Mouse (Mus musculus): ENCODE measurements around the gene Gm10220. TPM values are rescaled to one million over a fixed set of nuclear protein-coding genes. Genes with fewer than 3 reads are reported as not detected.
"Not testable (repeated sequence)": the region's sequence is repeated elsewhere in the genome, so short reads cannot be mapped to it uniquely, and the experiment has no call there.

The Gm10220 gene
- polyA plus RNA-seq (2015; fragmentation: Nextera tagmentation; extraction: Ambion mirVana), result 0.08 TPM in 1 of 2 replicates, not detected in the other

DNA sequence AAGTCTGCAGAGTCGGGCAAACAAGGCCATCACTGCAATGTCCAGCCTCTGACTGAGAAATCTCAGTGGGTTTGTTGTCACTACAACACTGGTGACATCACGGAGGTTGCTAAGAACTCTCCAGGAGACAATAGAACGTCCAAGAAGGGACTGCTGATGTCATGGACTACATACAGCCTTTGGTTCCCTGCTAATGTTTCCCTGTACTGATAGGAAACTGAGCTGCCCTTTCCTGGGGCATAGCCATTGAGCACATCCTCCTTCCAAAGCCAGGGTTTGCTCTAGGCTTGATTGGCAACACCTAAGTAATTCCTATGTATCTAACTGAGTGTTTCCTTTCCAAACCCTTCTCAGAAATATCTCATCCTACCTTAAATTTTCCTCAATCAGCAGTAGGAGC is at the start of gene Gm10220:
Gene Gm10220 (minus strand): TSS at position 101 of the 400 bp plus-strand sequence.
- H3K4me1 ChIP-seq (replicated peaks; ENCODE audit: control insufficient read depth, insufficient read depth, low read length); ATAC-seq (ENCODE audit: low read depth); H3K36me3 ChIP-seq (ENCODE audit: control insufficient read depth, insufficient read depth, low read length); H3K4me2 ChIP-seq (ENCODE audit: low read depth, low read length); H3K27me3 ChIP-seq (ENCODE audit: control insufficient read depth, insufficient read depth, low read depth, low read length); H3K9me3 ChIP-seq (ENCODE audit: control insufficient read depth, low read length); H3K4me3 ChIP-seq (ENCODE audit: low read length); H3K9ac ChIP-seq (ENCODE audit: low read length); H3K27ac ChIP-seq (ENCODE audit: low read length): not testable (repeated sequence)
- WGBS, result no CpG with 5 or more reads among the region's 3 CpGs

DNA sequence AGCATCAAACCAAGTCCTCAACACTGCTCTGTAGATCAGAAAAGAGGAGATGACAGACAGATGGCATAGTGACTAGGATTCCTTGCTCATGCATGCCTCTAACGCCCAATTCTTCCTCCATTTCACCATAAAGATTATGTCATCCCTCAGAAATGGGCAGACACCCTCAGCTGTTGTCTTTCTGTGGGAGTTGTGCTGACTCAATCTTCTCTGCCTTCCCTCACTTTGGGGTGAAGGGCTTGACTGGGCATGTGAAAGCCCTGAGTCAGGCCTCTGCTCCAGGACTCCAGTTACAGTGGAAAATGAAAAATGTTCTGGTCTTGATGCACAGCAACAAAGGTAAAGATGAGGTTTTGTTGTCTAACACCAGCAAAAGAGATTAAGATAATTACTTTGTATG is 48.6 kb upstream of the Gm10220 start:
- Histone ChIP-seq H3K27me3 (ENCODE audit: control insufficient read depth, insufficient read depth, low read depth, low read length) (no peaks in the 10 kb centered on the region), H3K4me1 (replicated peaks; ENCODE audit: control insufficient read depth, insufficient read depth, low read length) (no peaks in the 10 kb centered on the region), H3K4me2 (ENCODE audit: low read depth, low read length) (no peak overlapping the region), H3K9ac (ENCODE audit: low read length) (no peak overlapping the region), H3K9me3 (ENCODE audit: control insufficient read depth, low read length) (no peaks in the 10 kb centered on the region), H3K36me3 (ENCODE audit: control insufficient read depth, insufficient read depth, low read length) (no peaks in the 10 kb centered on the region), H3K27ac (ENCODE audit: low read length) (no peak overlapping the region), H3K4me3 (ENCODE audit: low read length) (no peak overlapping the region)
- ATAC-seq (ENCODE audit: low read depth), result no peak
- WGBS, result 47% methylated on average over 1 of the region's 1 CpGs

DNA sequence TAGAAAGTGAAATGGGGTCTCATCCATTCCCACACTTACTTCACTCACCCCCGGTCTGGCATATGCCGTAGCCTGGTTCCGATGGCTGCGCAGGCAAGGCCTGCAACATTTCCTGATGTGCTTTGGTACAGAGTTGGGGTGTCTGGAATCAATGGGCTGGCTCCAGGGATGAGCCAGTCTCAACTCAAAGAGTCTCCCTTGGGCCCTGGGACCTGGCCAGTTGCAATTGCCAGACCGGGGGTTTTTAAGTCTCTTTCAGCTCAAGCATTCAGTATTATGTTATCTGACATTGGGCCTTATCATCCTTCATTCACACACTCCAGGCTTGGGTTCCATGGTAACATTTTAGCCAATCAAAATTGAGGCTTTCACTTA is 44.6 kb upstream of the Gm10220 start:
- Histone ChIP-seq H3K4me3 (ENCODE audit: low read length) (no peak overlapping the region), H3K9me3 (ENCODE audit: control insufficient read depth, low read length) (peaks cover 3% of the 10 kb centered on the region; the same call in 1 of the 2 replicates), H3K4me2 (ENCODE audit: low read depth, low read length) (no peak overlapping the region), H3K9ac (ENCODE audit: low read length) (no peak overlapping the region), H3K4me1 (replicated peaks; ENCODE audit: control insufficient read depth, insufficient read depth, low read length) (no peaks in the 10 kb centered on the region), H3K27ac (ENCODE audit: low read length) (no peak overlapping the region), H3K36me3 (ENCODE audit: control insufficient read depth, insufficient read depth, low read length) (no peaks in the 10 kb centered on the region), H3K27me3 (ENCODE audit: control insufficient read depth, insufficient read depth, low read depth, low read length) (no peaks in the 10 kb centered on the region)
- no peak for ATAC-seq (ENCODE audit: low read depth)
- 79% methylated on average over 5 of the region's 5 CpGs for WGBS

DNA sequence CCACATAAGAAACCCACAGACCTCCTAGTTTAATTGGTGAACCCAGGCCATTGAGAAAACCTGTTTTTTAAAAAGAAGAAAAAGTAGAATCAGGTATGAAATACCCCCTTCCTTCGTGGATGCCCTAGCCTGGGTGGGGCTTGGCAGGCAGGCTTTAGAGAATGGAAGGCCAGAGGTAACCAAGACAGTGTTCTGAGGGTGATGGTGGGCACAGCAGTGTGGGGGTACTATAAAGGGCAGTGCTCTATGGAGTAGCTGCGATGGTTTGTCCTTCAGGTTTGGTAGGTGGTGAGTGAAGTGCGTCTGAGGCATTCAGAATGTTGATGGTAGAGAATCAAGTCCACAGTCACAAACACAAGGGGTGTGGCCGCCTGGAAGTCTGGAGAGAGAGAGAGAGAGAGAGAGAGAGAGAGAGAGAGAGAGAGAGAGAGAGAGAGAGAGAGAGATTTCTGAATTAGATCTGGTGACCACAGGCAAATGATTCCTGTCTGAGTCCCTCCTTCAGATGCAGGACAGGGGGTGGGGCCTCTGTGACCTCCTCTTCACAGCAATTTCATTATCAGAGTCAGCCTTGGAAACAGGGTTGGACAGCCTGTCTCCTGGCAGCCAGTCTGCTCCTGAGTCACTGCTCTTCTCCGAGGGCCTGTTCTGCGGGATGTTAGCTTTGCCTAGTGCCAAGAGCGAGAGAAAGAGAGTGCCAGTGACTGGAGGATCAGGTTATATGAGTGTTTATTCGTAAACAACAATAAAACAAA is 44.0 kb upstream of the Gm10220 start:
- no peak overlapping the region for H3K27ac ChIP-seq (ENCODE audit: low read length)
- H3K4me3 ChIP-seq (ENCODE audit: low read length), result no peak overlapping the region
- no peaks in the 10 kb centered on the region for H3K4me1 ChIP-seq (replicated peaks; ENCODE audit: control insufficient read depth, insufficient read depth, low read length)
- no peak overlapping the region for H3K4me2 ChIP-seq (ENCODE audit: low read depth, low read length)
- H3K27me3 ChIP-seq (ENCODE audit: control insufficient read depth, insufficient read depth, low read depth, low read length), result no peaks in the 10 kb centered on the region
- H3K9ac ChIP-seq (ENCODE audit: low read length), result no peak overlapping the region
- ATAC-seq (ENCODE audit: low read depth), result 0 out of 2 replicates have a peak, but pooled peaks have one; percentile 34
- H3K9me3 ChIP-seq (ENCODE audit: control insufficient read depth, low read length), result peaks cover 3% of the 10 kb centered on the region; the same call in 1 of the 2 replicates
- 56% methylated on average over 8 of the region's 8 CpGs for WGBS
- no peaks in the 10 kb centered on the region for H3K36me3 ChIP-seq (ENCODE audit: control insufficient read depth, insufficient read depth, low read length)

GRCm38 (mm10) chr5:26157396-26158170 is 36.4 kb upstream of the Gm10220 start:
- H3K4me1 ChIP-seq (replicated peaks; ENCODE audit: control insufficient read depth, insufficient read depth, low read length), result no peaks in the 10 kb centered on the region
- H3K27ac ChIP-seq (ENCODE audit: low read length), result no peak overlapping the region
- WGBS, result 45% methylated on average over 10 of the region's 10 CpGs
- no peak for ATAC-seq (ENCODE audit: low read depth)
- no peaks in the 10 kb centered on the region for H3K36me3 ChIP-seq (ENCODE audit: control insufficient read depth, insufficient read depth, low read length)
- no peaks in the 10 kb centered on the region for H3K9me3 ChIP-seq (ENCODE audit: control insufficient read depth, low read length)
- H3K9ac ChIP-seq (ENCODE audit: low read length), result no peak overlapping the region
- no peak overlapping the region for H3K4me2 ChIP-seq (ENCODE audit: low read depth, low read length)
- no peaks in the 10 kb centered on the region for H3K27me3 ChIP-seq (ENCODE audit: control insufficient read depth, insufficient read depth, low read depth, low read length)
- no peak overlapping the region for H3K4me3 ChIP-seq (ENCODE audit: low read length)

- WGBS, result 87% methylated on average over 6 of the region's 6 CpGs
- H3K27ac ChIP-seq (ENCODE audit: low read length), result no peak overlapping the region
- H3K27me3 ChIP-seq (ENCODE audit: control insufficient read depth, insufficient read depth, low read depth, low read length), result no peaks in the 10 kb centered on the region
- no peak overlapping the region for H3K4me3 ChIP-seq (ENCODE audit: low read length)
- no peaks in the 10 kb centered on the region for H3K4me1 ChIP-seq (replicated peaks; ENCODE audit: control insufficient read depth, insufficient read depth, low read length)
- ATAC-seq (ENCODE audit: low read depth), result no peak
- no peak overlapping the region for H3K9ac ChIP-seq (ENCODE audit: low read length)
- no peaks in the 10 kb centered on the region for H3K9me3 ChIP-seq (ENCODE audit: control insufficient read depth, low read length)
- no peaks in the 10 kb centered on the region for H3K36me3 ChIP-seq (ENCODE audit: control insufficient read depth, insufficient read depth, low read length)
- H3K4me2 ChIP-seq (ENCODE audit: low read depth, low read length), result no peak overlapping the region
Observed at GRCm38 (mm10) chr5:26142891-26143290, 21.7 kb upstream of the Gm10220 start.

DNA sequence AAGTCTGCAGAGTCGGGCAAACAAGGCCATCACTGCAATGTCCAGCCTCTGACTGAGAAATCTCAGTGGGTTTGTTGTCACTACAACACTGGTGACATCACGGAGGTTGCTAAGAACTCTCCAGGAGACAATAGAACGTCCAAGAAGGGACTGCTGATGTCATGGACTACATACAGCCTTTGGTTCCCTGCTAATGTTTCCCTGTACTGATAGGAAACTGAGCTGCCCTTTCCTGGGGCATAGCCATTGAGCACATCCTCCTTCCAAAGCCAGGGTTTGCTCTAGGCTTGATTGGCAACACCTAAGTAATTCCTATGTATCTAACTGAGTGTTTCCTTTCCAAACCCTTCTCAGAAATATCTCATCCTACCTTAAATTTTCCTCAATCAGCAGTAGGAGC is 16.0 kb downstream of the Gm10220 start, which contains the start of gene 5031410I06Rik:
Gene 5031410I06Rik (minus strand): TSS at position 101 of the 400 bp plus-strand sequence.
- not testable (repeated sequence) for H3K36me3 ChIP-seq (ENCODE audit: control insufficient read depth, insufficient read depth, low read length); H3K27me3 ChIP-seq (ENCODE audit: control insufficient read depth, insufficient read depth, low read depth, low read length); H3K4me3 ChIP-seq (ENCODE audit: low read length); ATAC-seq (ENCODE audit: low read depth); H3K4me2 ChIP-seq (ENCODE audit: low read depth, low read length); H3K4me1 ChIP-seq (replicated peaks; ENCODE audit: control insufficient read depth, insufficient read depth, low read length); H3K27ac ChIP-seq (ENCODE audit: low read length); H3K9me3 ChIP-seq (ENCODE audit: control insufficient read depth, low read length); H3K9ac ChIP-seq (ENCODE audit: low read length)
- no CpG with 5 or more reads among the region's 3 CpGs for WGBS

DNA sequence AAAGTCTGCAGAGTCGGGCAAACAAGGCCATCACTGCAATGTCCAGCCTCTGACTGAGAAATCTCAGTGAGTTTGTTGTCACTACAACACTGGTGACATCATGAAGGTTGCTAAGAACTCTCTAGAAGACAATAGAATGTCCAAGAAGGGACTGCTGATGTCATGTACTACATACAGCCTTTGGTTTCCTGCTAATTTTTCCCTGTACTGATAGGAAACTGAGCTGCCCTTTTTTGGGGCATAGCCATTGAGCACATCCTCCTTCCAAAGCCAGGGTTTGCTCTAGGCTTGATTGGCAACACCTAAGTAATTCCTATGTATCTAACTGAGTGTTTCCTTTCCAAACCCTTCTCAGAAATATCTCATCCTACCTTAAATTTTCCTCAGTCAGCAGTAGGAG is 32.0 kb downstream of the Gm10220 start, which contains the start of gene Gm10471:
Gene Gm10471 (minus strand): TSS at position 101 of the 400 bp plus-strand sequence.
- H3K27me3 ChIP-seq (ENCODE audit: control insufficient read depth, insufficient read depth, low read depth, low read length); ATAC-seq (ENCODE audit: low read depth); H3K9ac ChIP-seq (ENCODE audit: low read length); H3K4me1 ChIP-seq (replicated peaks; ENCODE audit: control insufficient read depth, insufficient read depth, low read length); H3K9me3 ChIP-seq (ENCODE audit: control insufficient read depth, low read length); H3K4me3 ChIP-seq (ENCODE audit: low read length); H3K27ac ChIP-seq (ENCODE audit: low read length); H3K36me3 ChIP-seq (ENCODE audit: control insufficient read depth, insufficient read depth, low read length); H3K4me2 ChIP-seq (ENCODE audit: low read depth, low read length): not testable (repeated sequence)
- WGBS, result 47% methylated on average over 1 of the region's 1 CpGs

- H3K4me2 ChIP-seq (ENCODE audit: low read depth, low read length); ATAC-seq (ENCODE audit: low read depth); H3K4me3 ChIP-seq (ENCODE audit: low read length); H3K4me1 ChIP-seq (replicated peaks; ENCODE audit: control insufficient read depth, insufficient read depth, low read length); H3K36me3 ChIP-seq (ENCODE audit: control insufficient read depth, insufficient read depth, low read length); H3K27ac ChIP-seq (ENCODE audit: low read length); H3K9ac ChIP-seq (ENCODE audit: low read length); H3K27me3 ChIP-seq (ENCODE audit: control insufficient read depth, insufficient read depth, low read depth, low read length); H3K9me3 ChIP-seq (ENCODE audit: control insufficient read depth, low read length): not testable (repeated sequence)
Observed at GRCm38 (mm10) chr5:26079023-26079422, 42.2 kb downstream of the Gm10220 start.

All from lung, embryonic 16.5 days (tissue).